Mouse (Mus musculus) right cerebral cortex, postnatal 4 days (tissue): Measurements from ENCODE around the gene Abraxas2.

Experiments used
- DNase-seq: peaks from one replicate; pipeline ENCODE4 v3.0.0-alpha.2; 2022

Abraxas2 gene

GRCm38 (mm10) chr7:132859042-132859958 lies at the start of gene Abraxas2:
Gene Abraxas2 (plus strand): TSS chr7:132859225.
- peak; percentile 86 for DNase-seq

DNA sequence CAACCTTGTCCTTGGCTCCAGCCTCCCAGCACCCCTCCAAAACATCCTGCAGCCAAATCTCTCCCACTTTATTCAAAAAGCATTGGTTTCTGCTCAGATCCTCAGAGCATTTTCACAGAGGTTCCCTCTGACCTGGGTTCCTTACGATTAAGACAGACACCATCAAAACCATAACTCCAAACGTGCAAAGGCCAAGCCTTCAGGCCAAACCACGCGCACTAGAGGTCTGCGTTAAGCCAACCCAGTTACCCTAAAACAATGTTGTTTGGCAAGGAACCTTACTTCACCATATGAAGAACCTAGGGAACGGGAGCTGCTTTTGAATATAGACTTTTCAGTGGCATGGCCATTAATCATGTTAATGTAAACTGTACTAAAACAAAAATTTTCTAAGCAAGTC lies 49.3 kb upstream of the Abraxas2 start:
- no peak for DNase-seq

- peak; percentile 31 for DNase-seq
Observed at GRCm38 (mm10) chr7:132810368-132810767, 48.7 kb upstream of the Abraxas2 start.

DNA sequence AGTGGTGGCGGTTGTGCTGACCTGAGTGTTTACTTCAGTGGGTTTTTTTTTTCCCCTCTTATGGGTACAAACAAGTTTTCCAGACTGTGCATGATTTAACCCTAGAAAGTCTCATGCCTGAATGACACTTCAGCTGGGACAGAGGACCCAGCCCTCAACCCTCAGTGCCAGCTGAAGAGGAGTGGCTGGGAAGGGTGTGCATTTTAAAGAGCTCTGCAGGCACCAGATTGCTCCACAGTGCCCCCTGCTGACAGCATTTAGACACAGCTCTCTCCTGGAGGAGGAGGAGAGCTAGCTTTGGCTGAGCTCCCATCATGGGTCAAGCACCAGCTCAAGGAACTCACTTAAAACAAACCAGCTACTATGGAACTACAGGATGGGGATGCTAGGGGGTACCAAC lies 48.1 kb upstream of the Abraxas2 start:
- DNase-seq = peak; percentile 95

GRCm38 (mm10) chr7:132811716-132812618 lies 47.1 kb upstream of the Abraxas2 start:
- no peak for DNase-seq

DNA sequence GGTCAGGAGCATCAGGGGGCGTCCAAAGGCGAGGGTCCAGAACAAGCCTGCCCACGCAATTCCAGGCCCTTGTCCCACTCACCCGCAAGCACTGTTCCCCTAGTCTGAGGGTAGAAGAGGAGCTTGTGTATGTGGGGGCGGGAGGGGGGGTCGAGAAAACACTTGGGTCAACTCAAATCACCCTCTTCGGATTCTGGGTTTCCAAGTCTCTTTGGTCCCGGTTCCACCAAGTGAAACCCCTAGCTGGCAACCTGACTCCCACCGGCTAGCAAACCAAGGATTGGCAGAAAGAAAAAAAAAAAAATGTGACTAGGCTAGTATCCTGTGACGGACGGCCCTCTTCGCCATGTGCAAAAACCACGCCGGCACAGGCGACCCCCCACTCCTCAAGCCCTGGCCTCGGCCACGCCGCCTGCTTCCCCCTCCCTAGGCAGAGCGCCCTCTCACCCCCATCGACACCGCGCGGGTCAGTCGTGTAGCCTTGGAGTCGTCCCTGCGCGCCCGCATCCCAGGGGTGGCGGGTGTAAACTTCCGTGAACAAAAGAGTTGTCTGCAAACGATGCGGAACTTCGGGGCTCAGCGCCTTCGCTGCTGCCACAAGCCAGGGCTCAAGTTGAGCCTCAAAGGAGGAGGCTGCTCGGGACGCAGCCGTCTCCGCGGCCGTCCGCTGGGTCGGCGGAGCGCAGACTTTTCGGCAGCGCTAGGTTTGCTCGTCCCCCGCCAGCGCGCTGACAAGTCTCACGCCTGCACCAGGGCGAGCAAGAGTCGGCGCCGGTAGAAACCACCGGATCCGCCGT lies 46.2 kb upstream of the Abraxas2 start:
- no peak for DNase-seq

GRCm38 (mm10) chr7:132813416-132814088 lies 45.5 kb upstream of the Abraxas2 start, which contains the start of gene Fam53b:
Gene Fam53b (minus strand): TSS chr7:132813886.
- peak; percentile 69 for DNase-seq

DNA sequence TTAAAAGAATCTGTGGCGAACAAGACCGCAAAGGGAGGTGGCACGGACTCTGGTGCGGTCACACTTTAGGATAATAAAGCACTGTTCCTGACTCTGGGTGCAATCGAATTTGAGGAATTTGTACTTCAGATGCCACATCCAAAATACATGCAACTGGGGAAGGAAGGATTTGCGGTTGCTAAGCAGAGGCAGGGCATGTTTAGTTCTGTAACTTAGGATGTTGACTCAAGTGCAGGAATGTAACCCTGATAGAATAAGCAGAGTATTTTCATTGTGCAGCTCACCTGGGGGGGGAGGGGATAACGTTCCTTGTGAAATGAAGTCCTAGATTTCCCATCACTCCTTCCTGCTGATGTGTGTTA lies 45.0 kb upstream of the Abraxas2 start:
- DNase-seq = no peak

GRCm38 (mm10) chr7:132815081-132815480 lies 43.9 kb upstream of the Abraxas2 start:
- DNase-seq = no peak

DNA sequence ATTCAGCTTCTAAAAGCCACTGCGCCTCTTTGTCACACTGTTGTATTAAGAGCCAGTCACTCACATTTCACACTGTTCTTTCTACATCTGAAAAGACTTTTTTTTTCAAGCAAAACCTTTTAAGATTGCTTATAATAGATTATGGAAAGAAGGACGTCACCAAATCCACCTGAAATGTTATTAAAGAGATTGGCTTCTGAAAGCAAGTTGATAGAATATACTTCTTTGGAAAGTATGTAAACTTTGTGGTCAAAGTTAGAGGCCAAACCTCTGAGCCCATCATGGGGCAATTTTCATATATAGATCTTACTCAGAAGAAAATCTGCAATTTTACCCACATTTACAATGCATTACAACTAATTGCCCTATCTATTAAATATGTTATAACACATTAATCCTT lies 42.5 kb upstream of the Abraxas2 start:
- no peak for DNase-seq

DNA sequence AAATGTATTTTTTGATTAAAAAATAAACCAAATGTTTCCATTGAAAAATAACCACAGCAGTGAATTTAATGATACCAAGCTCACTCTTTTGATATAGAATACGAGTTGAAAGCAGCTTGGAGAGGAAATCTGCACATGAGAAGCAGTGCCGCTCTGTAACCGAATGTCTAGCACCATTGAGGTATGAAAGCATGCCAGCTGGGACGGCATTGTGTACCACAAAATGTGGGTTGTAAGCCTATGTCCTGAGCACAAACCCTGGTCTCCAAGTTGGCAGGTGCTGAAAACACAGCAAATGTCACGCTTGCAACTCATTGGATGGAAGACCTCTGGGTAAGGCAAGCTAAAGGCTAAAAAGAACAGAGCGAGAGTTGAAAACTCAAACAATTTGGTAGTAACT lies 42.0 kb upstream of the Abraxas2 start:
- no peak for DNase-seq

- DNase-seq = no peak
Observed at GRCm38 (mm10) chr7:132820692-132821091, 38.3 kb upstream of the Abraxas2 start.

- no peak for DNase-seq
Observed at GRCm38 (mm10) chr7:132823832-132824231, 35.2 kb upstream of the Abraxas2 start.

DNA sequence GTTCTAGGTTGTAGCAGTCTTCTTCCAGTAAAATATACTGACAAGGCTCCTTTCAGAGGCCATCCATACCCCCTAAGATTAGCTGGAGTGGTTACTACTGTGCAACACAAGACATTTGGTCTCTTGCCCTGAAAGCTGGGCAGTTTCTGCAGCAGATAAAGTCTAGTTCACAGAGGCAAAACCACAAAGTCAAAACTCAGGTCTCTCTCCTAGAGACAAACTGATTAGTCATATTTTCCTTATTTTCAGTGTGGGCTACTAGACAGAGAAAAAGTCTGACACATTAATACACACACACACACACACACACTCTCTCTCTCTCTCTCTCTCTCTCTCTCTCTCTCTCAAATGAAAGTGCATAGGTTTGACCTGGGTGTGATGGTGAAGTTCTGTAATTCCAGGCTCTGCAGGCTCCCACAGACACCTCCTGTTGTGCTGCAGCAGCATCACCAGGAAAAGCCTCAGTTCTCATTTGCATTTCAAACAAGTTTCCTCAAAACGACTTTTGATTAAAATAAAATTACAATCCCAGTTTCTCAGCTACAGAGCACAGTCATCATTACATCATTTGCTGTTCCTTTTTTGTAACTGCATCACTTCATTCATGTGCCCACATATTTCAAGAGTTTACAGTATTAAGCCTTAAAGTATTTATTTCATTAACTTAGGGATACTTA lies 34.5 kb upstream of the Abraxas2 start:
- DNase-seq = no peak

DNA sequence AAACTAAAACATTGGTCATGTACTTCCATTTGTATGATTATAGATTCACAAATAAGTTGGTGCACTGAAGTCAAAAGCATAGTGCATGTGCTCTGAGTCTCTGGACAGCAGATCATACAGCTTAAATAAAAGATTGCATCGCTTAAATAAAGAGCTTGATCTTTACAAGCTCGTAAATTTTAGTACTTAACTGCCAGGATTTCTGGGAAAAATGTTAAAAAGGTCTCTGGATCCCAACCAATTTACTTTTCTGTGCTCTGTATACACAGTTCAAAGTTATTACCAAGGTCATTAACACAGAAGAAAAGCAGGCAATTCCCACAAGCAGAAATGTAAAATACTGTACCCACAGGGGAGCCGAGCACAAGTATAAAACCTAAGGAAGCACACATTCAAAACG lies 28.1 kb upstream of the Abraxas2 start:
- DNase-seq = no peak

- no peak for DNase-seq
Observed at GRCm38 (mm10) chr7:132841287-132841686, 17.7 kb upstream of the Abraxas2 start.

DNA sequence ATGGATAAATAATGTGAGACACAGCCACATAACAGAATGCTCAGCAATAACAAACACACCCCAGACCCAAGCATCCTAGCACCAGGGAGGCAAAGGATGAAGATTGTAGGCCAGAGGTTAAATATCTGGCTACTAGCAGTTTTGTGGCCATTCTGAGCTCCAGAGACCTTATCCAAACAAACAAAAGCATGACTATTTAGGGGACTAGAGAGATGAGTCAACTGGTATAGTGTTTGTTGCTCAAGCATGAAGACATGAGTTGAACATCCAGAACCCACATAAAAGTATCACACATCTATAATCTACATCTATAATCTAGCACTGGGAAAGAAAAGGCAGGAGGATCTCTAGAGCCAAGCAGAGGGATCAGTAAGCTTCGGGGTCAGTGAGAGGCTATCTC lies 16.6 kb upstream of the Abraxas2 start:
- DNase-seq = no peak

DNA sequence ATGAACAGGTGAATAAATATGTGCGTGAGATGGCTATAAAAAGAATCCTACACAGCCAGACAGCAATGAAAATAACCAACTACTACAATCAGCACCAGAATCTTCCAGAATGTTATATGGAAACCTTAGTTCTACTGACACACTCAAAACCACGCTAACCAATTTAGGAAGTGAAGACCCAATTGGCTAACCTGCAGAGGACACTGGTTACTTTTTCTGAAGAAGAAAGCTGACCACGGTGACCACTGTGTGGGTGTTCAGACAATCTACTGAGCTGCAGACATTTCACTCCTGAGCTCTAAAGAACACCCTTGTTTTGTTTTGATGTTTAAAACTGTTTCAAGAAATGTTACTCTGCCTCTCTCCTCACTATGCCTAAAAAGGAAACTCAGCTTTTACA lies 15.9 kb upstream of the Abraxas2 start:
- DNase-seq = no peak

DNA sequence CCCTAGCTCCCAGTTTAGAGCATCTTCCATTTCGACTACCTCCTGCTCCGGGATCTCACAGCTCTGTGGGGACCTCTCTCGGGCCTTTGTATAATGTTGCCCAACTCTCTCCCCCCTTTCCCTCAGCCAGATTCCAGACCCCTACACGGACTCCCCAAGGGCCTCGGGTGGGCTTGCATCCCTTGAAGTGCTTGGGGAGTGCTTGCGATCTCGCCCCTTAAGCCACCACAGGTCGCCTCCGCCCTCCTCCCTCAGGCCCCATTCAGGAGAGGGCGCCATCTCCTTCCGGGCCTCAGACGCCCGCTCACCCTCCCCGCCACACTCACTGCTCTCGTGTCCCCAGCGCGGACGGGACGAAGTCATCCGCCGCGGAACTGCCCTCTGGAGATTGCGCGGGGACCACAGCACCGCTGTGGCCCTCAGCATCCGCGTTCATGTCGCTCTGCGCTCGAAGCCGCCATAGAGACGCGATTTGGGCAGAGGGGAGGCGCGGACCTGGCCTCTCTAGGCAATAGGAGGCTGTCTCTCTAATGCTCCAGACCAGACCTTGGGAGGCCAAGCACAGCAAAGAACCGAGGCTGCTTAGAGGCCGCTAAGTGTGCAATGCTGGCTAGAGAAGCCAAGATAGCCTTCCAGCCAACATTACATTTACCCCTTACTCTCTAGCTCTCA lies 6.7 kb upstream of the Abraxas2 start, which contains the start of gene Eef1akmt2:
Eef1akmt2 (minus strand) TSS at position 501 of the 672 bp plus-strand sequence.
- DNase-seq = peak; percentile 77

GRCm38 (mm10) chr7:132853361-132853760 lies 5.7 kb upstream of the Abraxas2 start:
- DNase-seq = no peak

- DNase-seq = peak; percentile 7
Observed at GRCm38 (mm10) chr7:132853946-132854345, 5.1 kb upstream of the Abraxas2 start.
